Mouse (Mus musculus): ENCODE data around the gene Agap1. TPM values are rescaled to one million over a fixed set of nuclear protein-coding genes. Genes with fewer than 3 reads are reported as not detected.

Agap1 gene
- total RNA-seq, 2 experiments from 2014 or later: 292 to 293 TPM

DNA sequence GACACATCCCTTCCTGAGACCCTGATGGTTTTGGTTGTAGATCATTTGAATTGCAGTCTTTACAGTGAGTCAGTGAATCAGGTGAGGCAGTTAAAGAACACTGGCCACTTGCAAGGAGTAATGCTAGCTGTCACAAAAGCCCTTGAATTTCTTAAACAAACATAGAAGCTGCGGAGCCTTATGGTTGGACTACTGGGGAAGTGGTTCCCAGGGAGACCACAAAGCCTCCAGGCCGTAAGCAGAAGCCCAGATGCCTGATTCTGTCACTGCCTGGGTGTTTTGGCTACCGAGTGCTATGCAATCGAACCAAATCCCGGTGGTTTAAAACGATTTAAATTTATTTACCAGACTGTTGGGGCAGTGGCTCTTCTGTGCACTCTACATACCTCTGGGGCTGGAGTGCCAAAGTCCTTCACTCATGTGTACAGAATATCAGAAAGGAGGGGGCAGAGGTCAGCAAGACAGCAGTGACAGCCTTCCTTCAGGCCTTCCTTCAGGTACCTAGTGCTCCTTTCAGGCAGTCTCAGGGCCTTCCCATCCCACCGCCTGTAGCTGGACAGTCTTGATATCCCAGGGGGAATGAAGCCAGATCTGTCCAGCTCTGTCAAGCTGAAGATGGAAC, 264.3 kb downstream of the Agap1 start:
- H3K4me3 ChIP-seq: no peak overlapping the region
- DNase-seq (ENCODE audit: low spot score in 2 of 2): no peak
- H3K27ac ChIP-seq: peak overlapping the region; percentile 48; the same call in 1 of the 2 replicates
- TF ChIP-seq CTCF (conservative IDR thresholded peaks at IDR 0.05): no peak

DNA sequence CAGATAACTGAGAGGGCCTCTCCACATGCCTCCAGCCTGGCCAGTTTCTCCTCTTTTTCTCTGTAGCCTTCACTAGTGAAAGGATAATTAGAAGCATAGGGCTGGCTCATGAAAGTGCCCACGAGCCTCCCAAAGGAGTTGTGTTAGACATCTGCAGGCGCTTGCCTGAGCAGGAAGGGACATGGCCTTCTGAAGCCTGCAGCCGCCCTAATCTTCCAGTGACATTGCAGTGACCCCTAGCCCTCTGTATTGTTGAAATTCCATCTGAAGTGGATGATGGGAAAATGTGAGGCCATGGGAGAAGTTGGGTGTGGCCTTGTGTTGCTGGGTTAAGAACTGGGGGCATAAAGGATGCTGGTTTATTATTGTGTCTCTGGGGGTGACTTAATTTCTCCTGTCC, 269.5 kb downstream of the Agap1 start:
- DNase-seq (ENCODE audit: low spot score in 2 of 2): no peak
- Histone ChIP-seq H3K27ac (no peak overlapping the region), H3K4me3 (no peak overlapping the region)
- TF ChIP-seq CTCF (conservative IDR thresholded peaks at IDR 0.05): no peak

DNA sequence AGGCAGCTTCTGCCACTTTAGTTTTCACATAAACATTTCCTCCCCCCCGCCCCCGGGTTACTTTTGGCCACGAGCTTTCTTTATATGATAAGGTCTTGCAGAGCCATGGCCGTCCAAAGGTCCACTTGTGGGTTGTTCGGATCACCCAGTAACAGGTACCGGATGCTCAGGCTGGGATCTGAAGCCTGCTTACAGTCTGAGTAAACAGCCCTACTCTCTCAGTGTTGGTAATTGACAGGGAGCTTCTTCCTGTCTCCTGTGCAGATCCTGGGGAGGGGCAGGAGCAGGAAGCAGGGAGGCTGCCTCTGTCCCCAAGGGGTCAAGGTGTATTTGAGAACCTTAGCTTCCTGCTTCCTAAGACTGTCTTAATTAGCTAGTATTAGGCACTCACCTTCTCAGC, 269.9 kb downstream of the Agap1 start:
- no peak for DNase-seq (ENCODE audit: low spot score in 2 of 2)
- TF ChIP-seq CTCF (conservative IDR thresholded peaks at IDR 0.05): no peak
- H3K4me3 ChIP-seq: no peak overlapping the region
- H3K27ac ChIP-seq: no peak overlapping the region

DNA sequence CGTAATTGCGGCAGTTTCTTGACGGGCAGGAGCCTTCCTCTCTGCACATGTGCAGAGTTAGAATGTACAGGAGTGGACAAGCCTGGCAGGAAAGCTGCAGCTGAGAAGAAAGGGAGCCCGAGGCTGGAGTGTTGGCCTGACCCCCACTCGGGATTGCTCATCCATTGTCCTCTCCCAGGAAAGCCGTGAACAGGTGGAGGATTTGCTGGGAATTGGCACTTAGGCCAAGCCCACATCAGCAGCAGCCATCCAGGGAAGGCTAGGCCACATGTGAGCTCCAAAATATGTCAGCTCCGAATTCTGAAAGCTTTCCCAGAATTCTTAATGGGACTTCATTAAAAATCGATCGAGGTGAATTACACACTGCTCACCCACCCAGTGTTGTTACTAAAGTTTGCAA, 270.4 kb downstream of the Agap1 start:
- TF ChIP-seq CTCF (conservative IDR thresholded peaks at IDR 0.05): no peak
- Histone ChIP-seq H3K4me3 (no peak overlapping the region), H3K27ac (no peak overlapping the region)
- no peak for DNase-seq (ENCODE audit: low spot score in 2 of 2)

DNA sequence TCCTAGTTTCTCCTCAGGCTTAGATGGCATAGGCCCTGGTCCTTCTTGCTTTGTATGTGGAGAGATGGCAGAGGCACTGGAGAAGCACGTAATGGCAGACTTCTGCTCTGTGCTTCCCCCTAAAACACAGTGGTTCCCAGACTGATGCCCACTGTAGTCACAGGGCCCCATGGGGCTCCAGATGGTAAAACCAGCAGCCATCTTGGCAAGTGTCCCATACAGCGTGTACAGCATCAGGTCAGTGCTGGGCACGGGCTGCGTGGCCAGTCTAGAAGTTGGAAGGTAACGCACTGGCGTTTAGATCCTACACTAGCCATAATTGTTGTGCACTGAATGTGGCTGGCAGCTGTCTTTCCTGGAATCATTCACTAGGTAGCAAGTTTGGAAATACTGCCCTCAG, 273.9 kb downstream of the Agap1 start:
- no peak for DNase-seq (ENCODE audit: low spot score in 2 of 2)
- no peak overlapping the region for H3K27ac ChIP-seq

DNA sequence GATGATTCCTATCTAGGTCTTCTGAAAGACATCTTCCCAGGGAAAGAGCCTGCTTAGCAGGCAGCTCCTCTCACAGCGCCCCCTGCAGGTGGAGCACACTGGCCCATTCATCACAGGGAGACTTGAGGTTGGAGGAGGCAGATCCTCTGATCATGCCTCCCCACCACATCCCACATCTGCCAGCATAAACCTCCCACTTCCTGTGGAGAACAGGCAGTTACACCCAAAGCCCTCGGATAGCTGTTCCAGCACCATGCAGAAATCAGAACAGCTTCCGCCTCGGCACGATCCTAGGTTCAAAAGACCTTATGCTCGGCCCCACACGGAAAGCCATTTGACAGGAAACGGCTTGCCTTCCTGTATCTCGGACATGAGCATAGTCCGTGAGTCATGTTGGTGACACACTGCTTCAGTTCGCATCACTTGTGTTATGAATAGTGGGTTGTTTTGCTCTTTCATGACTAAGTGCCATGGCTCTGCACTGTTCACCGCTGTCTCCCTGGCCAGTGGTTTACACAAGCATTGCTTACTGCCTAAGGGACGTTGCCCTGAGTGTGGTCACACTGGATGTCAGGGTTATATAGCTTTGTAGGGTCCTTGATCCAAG, 276.1 kb downstream of the Agap1 start:
- TF ChIP-seq CTCF (conservative IDR thresholded peaks at IDR 0.05): peak; percentile 69
- Histone ChIP-seq H3K4me3 (no peak overlapping the region), H3K27ac (no peak overlapping the region)
- no peak for DNase-seq (ENCODE audit: low spot score in 2 of 2)

More for the DNA sequence above, 273.9 kb downstream of the Agap1 start:
- no peak overlapping the region for H3K4me3 ChIP-seq
- no peak for TF ChIP-seq CTCF (conservative IDR thresholded peaks at IDR 0.05)

DNA sequence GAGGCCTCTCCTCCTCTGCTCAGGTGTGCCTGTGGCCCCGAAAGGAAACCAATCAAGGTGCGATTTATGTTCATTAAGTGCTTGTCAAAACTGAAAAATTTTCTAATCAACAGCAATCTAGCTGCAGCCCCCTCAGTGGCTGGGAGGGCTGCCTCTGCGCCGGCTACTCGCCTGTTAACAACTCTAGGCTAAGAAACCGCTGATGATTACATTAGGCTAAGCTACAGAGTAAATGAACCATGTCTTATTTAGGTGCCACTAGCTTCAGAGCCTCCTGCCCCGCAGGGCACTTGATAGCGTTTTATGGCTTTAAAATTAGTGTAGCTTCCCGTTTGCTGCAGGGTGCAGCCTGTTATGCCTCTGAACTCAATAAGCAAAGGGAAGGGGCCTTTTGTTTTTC, 279.8 kb downstream of the Agap1 start:
- H3K4me3 ChIP-seq: no peak overlapping the region
- no peak overlapping the region for H3K27ac ChIP-seq
- DNase-seq (ENCODE audit: low spot score in 2 of 2): no peak
- no peak for TF ChIP-seq CTCF (conservative IDR thresholded peaks at IDR 0.05)

DNA sequence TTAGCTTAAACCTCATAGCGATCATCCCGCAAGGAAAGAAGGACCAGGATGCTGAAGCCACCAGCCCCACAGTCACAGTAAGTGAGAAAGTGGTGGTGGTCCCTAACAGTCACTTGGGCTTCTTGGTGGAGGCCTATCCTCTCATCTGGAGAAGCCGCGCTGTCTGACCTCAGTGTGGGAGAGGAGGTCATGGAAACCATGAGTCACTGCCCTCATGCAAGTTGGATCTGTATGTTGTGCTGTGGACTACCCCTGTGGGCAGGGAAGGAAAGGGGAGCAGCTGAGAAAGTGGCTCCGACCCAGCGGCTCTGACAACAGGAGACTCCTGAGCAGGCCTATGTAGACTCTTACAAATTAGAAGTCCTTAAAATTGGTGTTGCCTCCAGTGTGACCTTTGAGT, 280.5 kb downstream of the Agap1 start:
- DNase-seq (ENCODE audit: low spot score in 2 of 2): no peak
- no peak overlapping the region for H3K27ac ChIP-seq
- no peak overlapping the region for H3K4me3 ChIP-seq
- no peak for TF ChIP-seq CTCF (conservative IDR thresholded peaks at IDR 0.05)

DNA sequence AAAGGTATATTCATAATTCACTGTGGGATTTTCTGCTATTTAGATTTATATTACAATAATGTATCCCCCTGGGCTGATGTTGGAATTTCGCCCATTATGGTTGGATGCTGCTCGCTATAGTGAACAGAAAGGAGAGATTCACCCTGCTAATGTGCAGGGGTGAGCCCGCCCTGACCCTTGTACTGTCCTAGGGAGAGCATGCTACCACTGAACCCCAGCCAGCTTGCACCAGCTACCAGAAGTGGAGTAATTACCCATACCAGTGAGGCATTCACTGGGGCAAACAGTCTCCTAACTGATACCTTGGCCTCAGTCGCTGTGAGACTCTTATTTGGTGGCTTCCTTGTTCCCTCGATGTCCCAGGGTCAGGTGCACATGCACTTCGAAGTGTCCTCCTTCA, 281.4 kb downstream of the Agap1 start:
- no peak overlapping the region for H3K27ac ChIP-seq
- no peak for DNase-seq (ENCODE audit: low spot score in 2 of 2)
- H3K4me3 ChIP-seq: no peak overlapping the region
- TF ChIP-seq CTCF (conservative IDR thresholded peaks at IDR 0.05): no peak

DNA sequence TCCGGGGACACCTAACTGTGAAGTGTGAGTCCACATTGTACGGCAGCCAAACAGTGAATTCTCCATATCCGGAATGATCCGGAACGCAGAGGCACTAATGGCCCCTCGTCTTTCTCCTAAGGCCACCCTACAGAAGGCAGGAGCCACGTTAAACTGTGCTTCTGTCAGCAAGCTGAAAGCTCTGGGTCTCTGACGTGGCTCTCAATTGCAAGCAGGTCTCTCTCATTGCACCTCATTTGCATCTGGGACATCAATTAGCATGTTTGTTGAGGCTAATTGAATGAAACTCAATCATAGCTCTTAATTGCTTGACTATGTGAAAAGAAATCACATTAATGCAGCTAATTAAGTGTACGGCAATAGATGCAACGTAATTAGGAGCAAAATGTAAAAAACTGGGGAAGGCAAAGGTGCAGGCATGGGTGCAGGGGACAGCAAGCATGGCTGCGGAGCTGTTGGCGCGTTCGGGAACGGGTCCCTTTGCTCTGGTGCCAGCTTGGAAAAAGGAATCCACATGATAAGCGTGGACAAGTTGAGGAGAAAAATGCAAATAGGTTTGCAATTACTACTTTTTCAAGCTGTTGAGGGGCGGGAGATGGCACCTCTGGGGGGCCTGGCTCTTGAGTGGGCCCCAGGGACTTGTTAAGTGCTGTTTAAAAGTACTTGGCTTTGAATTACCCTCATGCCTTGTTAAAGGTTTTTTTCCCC, 284.6 kb downstream of the Agap1 start:
- no peak for DNase-seq (ENCODE audit: low spot score in 2 of 2)
- H3K4me3 ChIP-seq: no peak overlapping the region
- no peak for TF ChIP-seq CTCF (conservative IDR thresholded peaks at IDR 0.05)
- H3K27ac ChIP-seq: no peak overlapping the region

DNA sequence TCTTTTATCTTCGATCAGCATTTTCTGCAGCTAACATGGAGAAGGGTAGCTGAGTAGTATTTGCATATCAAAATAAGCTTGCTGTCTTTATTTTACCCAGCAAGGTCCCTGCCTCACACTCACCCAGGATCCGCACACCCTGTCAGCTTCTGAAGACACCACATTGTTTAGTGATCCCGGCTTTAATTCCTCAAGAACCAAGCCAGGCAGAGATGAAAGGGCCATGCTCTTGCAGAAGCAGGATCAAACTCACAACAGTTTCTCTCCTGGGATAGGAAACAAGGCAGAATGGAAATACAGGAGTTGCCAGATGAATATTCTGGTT, 285.1 kb downstream of the Agap1 start:
- DNase-seq (ENCODE audit: low spot score in 2 of 2): no peak
- H3K4me3 ChIP-seq: no peak overlapping the region
- TF ChIP-seq CTCF (conservative IDR thresholded peaks at IDR 0.05): no peak
- H3K27ac ChIP-seq: no peak overlapping the region

DNA sequence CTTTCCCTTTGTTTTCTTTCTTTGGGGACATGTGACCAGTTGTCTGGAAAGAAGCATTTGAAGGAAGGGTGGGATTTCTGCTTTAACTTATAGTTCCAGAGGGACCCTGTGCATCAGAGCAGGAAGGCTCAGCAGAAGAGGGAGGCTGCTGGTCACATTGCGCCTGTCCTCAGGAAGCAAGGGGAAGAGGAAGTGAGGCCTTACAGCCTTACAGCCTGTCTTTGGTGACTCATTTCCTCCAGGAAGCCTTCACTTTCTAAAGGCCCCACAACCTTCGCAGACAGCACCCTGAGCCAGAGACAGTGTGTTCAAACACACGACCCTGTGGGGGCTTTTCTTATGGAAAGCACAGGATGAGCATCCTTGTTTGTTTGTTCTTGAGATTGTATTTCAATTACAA, 287.8 kb downstream of the Agap1 start:
- no peak overlapping the region for H3K4me3 ChIP-seq
- DNase-seq (ENCODE audit: low spot score in 2 of 2): no peak
- no peak for TF ChIP-seq CTCF (conservative IDR thresholded peaks at IDR 0.05)
- H3K27ac ChIP-seq: no peak overlapping the region

DNA sequence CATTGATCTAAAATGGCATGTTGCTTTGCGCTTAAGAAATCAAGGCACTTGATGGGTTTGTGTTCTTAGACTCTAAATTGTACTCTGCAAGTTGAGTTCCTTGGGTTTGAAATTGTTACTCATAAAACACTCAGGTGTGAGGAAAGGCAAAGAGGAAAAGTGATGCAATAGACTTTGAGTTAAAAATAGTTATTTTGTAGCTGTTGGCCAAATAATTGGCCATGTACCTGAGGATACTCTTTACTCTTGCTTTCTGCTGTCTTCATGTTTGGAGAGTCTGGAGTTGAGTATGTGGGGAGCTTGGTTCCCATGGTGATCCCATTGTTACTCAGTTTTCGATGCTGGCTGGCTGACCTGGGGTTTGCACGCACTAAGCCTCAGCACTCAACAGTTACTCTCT, 291.6 kb downstream of the Agap1 start:
- Histone ChIP-seq H3K27ac (no peak overlapping the region), H3K4me3 (no peak overlapping the region)
- no peak for TF ChIP-seq CTCF (conservative IDR thresholded peaks at IDR 0.05)
- no peak for DNase-seq (ENCODE audit: low spot score in 2 of 2)

DNA sequence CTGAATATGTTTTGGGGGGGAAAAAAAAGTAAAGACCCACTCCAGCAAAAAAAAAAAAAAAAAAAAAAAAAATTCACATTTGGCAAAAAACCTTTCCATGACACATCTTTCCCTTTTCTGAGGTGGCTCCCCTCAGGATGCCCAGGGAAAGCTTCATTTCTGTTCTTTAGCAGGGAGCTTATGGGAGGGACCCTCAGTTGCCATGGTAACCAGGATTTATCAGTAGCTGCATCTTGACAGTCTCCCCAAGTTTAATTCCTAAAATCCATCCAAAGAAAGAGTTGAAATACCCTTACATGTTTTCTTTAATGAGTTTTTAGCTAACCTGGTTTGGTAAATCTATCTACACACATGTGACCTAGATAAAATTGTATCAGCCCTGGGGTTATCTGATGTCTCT, 295.1 kb downstream of the Agap1 start:
- no peak for TF ChIP-seq CTCF (conservative IDR thresholded peaks at IDR 0.05)
- Histone ChIP-seq H3K27ac (no peak overlapping the region), H3K4me3 (no peak overlapping the region)
- DNase-seq (ENCODE audit: low spot score in 2 of 2): no peak
